Mouse (Mus musculus) C2C12 (cell line): ENCODE results near the gene Hist1h3d.

Experiments used
- CTCF ChIP-seq: IDR thresholded peaks from one replicate; pipeline ENCODE4 v1.5.1; 2011; ENCODE audit not compliant: control insufficient read depth, insufficient read depth, insufficient read length
- MAX ChIP-seq: IDR thresholded peaks from one replicate; pipeline ENCODE4 v1.6.1; 2011; ENCODE audit warnings: mild to moderate bottlenecking, control low read depth
- MYOD1 ChIP-seq: IDR thresholded peaks from one replicate; pipeline ENCODE4 v1.6.1; 2011; ENCODE audit warnings: low read depth; ENCODE audit not compliant: control insufficient read depth, insufficient read length
- USF1 ChIP-seq: IDR thresholded peaks from one replicate; pipeline ENCODE4 v1.6.1; 2011; ENCODE audit warnings: low read depth, mild to moderate bottlenecking, control low read depth, moderate library complexity

- TF ChIP-seq CTCF, result no peak
- no peak for TF ChIP-seq USF1
- TF ChIP-seq MAX, result no peak
- TF ChIP-seq MYOD1, result no peak
Measured at GRCm38 (mm10) chr13:23591206-23591605, 15.6 kb downstream of the Hist1h3d start.
